Mouse (Mus musculus) liver, embryonic 14.5 days (tissue): ENCODE data around the gene Hist1h2bc. TPM values are rescaled to one million over a fixed set of nuclear protein-coding genes. Genes with fewer than 3 reads are reported as not detected.

Experiments used
- ATAC-seq: fragments of 200-750 bp; cut with Nextera tagmentation; 2 replicates; pipeline ENCODE4 v1.8.0; 2017; ENCODE audit warnings: moderate number of reproducible peaks, mild to moderate bottlenecking, moderate library complexity; ENCODE audit not compliant: insufficient read depth
- DNase-seq, 3 experiments: peaks; one replicate each; pipeline ENCODE4 v3.0.0-alpha.2; 2012 to 2013; ENCODE audit warnings: low read depth in 3 of 3, low spot score in 3 of 3
- H3K27ac ChIP-seq: fragments of 300-500 bp; sonication (generic); 2 replicates; pipeline ENCODE4 v1.5.1; 2014; ENCODE audit warnings: moderate library complexity, mild to moderate bottlenecking, control low read depth, inconsistent platforms
- H3K27me3 ChIP-seq: fragments of 300-500 bp; sonication (generic); 2 replicates; pipeline ENCODE4 v1.6.1; 2014; ENCODE audit warnings: mild to moderate bottlenecking, low read length, moderate library complexity; ENCODE audit not compliant: control insufficient read depth, insufficient read depth
- H3K36me3 ChIP-seq: fragments of 300-500 bp; sonication (generic); replicated peaks from 2 replicates; pipeline ENCODE4 v1.6.1; 2014; ENCODE audit warnings: low read depth; ENCODE audit not compliant: control insufficient read depth, insufficient read depth
- H3K4me1 ChIP-seq, 2 experiments: fragments of 200-500 bp in 1 of 2; fragments of 300-500 bp in 1 of 2; sonication (generic) in 1 of 2; replicated peaks; 2 replicates each; pipeline ENCODE4 v1.6.1; 2012 to 2014; ENCODE audit warnings: antibody characterized with exemption in 1 of 2, inconsistent platforms in 1 of 2, low read length in 1 of 2; ENCODE audit not compliant: control insufficient read depth in 2 of 2, insufficient read depth in 2 of 2
- H3K4me2 ChIP-seq: fragments of 300-500 bp; sonication (generic); 2 replicates; pipeline ENCODE4 v1.6.1; 2014; ENCODE audit warnings: low read depth, mild to moderate bottlenecking, control low read depth, moderate library complexity
- H3K4me3 ChIP-seq, 2 experiments: fragments of 200-500 bp in 1 of 2; fragments of 300-500 bp in 1 of 2; sonication (generic) in 1 of 2; 2 replicates each; pipeline ENCODE4 v1.5.1; 2012 to 2014; ENCODE audit warnings: low read depth in 2 of 2, low read length in 2 of 2, mild to moderate bottlenecking in 2 of 2, control low read depth in 1 of 2, inconsistent platforms in 1 of 2, moderate library complexity in 1 of 2; ENCODE audit not compliant: insufficient read depth in 1 of 2
- H3K9ac ChIP-seq: fragments of 300-500 bp; sonication (generic); replicated peaks from 2 replicates; pipeline ENCODE4 v1.6.1; 2014; ENCODE audit warnings: mild to moderate bottlenecking, control low read depth, moderate library complexity
- H3K9me3 ChIP-seq: fragments of 300-500 bp; sonication (generic); 2 replicates; pipeline ENCODE4 v1.6.1; 2016; ENCODE audit warnings: low read length, mixed read lengths; ENCODE audit not compliant: control insufficient read depth
- CTCF ChIP-seq: IDR thresholded peaks from 2 replicates; pipeline ENCODE4 v1.5.1; 2016; ENCODE audit warnings: antibody characterized with exemption, low read depth, control low read depth
- EP300 ChIP-seq: IDR thresholded peaks from 2 replicates; pipeline ENCODE4 v1.6.1; 2016; ENCODE audit warnings: antibody characterized with exemption, low read depth
- WGBS: fragments of 180-500 bp; shearing (Covaris S2); extraction: QIAGEN DNeasy Blood & Tissue Kit; methylation state at CpG from one replicate; pipeline ENCODE4 v1.1.7; 2014; ENCODE audit not compliant: insufficient replicate concordance; 5-methylcytosine and 5-hydroxymethylcytosine counted together
- polyA plus RNA-seq, 2 experiments: library from polyadenylated mRNA; depleted of rRNA in 1 of 2; stranded (reverse) in 1 of 2; unstranded in 1 of 2; fragments of >200 nt; fragmentation: Nextera tagmentation in 1 of 2; extraction: Ambion mirVana in 1 of 2; gene quantifications; 2 replicates each; pipeline versions ENCODE4 v1.2.1 to v1.2.3; 2012 to 2014

The Hist1h2bc gene
- 67.1 and 79.7 TPM in 2 replicates for polyA plus RNA-seq (2012; rRNA removed)
- 104 and 106 TPM in 2 replicates for polyA plus RNA-seq (2014; fragmentation: Nextera tagmentation; extraction: Ambion mirVana)

- peak; percentile 92 for ATAC-seq
- WGBS: under 1% methylated on average over 32 of the region's 32 CpGs
- peak within 1 kb of the TSS; percentile 67 to 71 for H3K4me3 ChIP-seq
- TF ChIP-seq EP300 (peak; percentile 72), CTCF (no peak)
- DNase-seq: peak; percentile 98
- no peaks in the 10 kb centered on the region for H3K9me3 ChIP-seq
- peak within 1 kb of the TSS; percentile 98 for H3K27ac ChIP-seq
- H3K4me2 ChIP-seq: peak within 1 kb of the TSS; percentile 87
- no peaks in the 10 kb centered on the region for H3K36me3 ChIP-seq
- peaks cover 14 to 38% of the 10 kb centered on the region in 2 experiments for H3K4me1 ChIP-seq
- peak within 1 kb of the TSS; percentile 95 for H3K9ac ChIP-seq
- no peaks in the 10 kb centered on the region for H3K27me3 ChIP-seq
These were observed at the start of gene Hist1h2bc, which contains the start of gene Hist1h2ac for GRCm38 (mm10) chr13:23683755-23684281. TSS of gene Hist1h2bc (plus strand) at chr13:23684199. TSS of gene Hist1h2ac (minus strand) at chr13:23683948.

GRCm38 (mm10) chr13:23659636-23660366 is 24.2 kb upstream of the Hist1h2bc start:
- Histone ChIP-seq H3K9ac (no peak overlapping the region), H3K4me1 (no peaks in the 10 kb centered on the region), H3K4me2 (no peak overlapping the region), H3K27me3 (no peaks in the 10 kb centered on the region), H3K27ac (no peak overlapping the region), H3K9me3 (no peaks in the 10 kb centered on the region), H3K36me3 (no peaks in the 10 kb centered on the region), H3K4me3 (no peak overlapping the region)
- TF ChIP-seq EP300 (no peak), CTCF (no peak)
- no peak for ATAC-seq
- no peak for DNase-seq
- 53% methylated on average over 6 of the region's 6 CpGs for WGBS

DNA sequence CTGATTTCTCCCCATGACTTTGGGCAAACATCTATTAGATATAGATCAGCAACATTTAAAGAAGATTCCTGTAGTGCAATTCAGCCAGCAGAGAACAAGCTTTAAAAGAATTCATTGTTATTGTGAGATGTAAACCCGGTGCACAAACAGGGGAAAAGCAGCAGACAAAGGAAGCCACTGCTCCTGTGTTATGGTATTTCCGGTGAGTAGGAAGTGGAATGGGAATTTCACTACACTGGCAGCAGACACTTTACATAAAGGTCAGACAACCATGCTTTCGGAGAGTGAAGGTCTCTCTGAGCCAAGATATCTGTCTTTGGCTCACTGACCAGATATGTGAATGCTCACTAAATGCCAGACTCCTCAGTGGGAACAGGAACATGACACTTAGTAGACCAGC is 21.5 kb upstream of the Hist1h2bc start:
- 45% methylated on average over 3 of the region's 3 CpGs for WGBS
- H3K4me1 ChIP-seq: no peaks in the 10 kb centered on the region
- no peaks in the 10 kb centered on the region for H3K27me3 ChIP-seq
- no peak overlapping the region for H3K4me2 ChIP-seq
- TF ChIP-seq EP300: no peak
- H3K9ac ChIP-seq: no peak overlapping the region
- DNase-seq (no peak), ATAC-seq (no peak)
- no peaks in the 10 kb centered on the region for H3K36me3 ChIP-seq
- no peaks in the 10 kb centered on the region for H3K9me3 ChIP-seq
- no peak overlapping the region for H3K27ac ChIP-seq
- no peak overlapping the region for H3K4me3 ChIP-seq

DNA sequence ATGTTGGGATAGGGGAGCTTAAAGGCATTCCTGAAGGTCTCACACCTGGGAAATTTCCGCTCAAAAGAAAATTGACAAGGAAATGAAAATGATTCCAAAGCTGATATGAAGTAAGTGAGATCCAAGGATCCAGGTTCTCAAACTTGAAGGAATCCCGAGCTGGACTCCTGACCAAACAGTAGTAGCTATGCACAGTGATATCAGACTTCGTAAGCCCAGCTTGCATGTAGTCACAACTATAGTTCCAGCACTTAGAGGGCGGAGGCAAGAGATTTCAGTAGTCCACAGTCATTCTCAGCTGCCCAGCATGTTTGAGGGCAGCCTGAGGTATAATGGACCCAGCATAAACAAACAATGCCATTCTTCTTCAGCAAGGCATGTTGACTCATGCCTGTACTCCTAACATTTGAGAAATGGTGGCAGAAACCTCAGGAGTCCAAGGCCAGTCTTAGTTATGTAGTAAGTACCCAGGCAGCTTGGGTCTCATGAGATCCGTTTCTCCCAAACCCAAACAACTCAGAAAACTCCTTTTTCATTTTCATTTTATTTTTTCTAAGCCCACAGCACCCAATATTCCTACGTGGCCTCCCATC is 1.9 kb upstream of the Hist1h2bc start:
- no peaks in the 10 kb centered on the region for H3K27me3 ChIP-seq
- peak overlapping the region; percentile 95 for H3K9ac ChIP-seq
- no peak for DNase-seq
- no peaks in the 10 kb centered on the region for H3K9me3 ChIP-seq
- peak overlapping the region; percentile 98 for H3K27ac ChIP-seq
- no peaks in the 10 kb centered on the region for H3K36me3 ChIP-seq
- WGBS: 61% methylated on average over 6 of the region's 6 CpGs
- peaks cover 14 to 30% of the 10 kb centered on the region in 2 experiments for H3K4me1 ChIP-seq
- H3K4me3 ChIP-seq: peak overlapping the region; percentile 7 to 66
- TF ChIP-seq CTCF (no peak), EP300 (no peak)
- ATAC-seq: no peak
- H3K4me2 ChIP-seq: peak overlapping the region; percentile 80

DNA sequence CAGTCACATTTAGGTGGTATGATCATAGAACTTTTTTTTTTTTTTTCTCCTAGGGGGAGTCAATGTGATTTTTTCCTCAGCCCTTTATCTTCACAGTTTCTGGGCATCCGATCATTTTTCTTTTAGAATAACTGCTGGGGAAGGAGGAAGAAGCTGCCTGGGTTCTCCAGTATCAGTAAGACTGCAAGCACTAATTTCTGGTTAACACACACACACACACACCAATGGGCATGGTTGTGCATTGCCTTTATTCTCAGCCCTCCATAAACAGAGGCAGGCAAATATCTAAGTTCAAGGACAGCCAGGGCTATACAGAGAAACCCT is 1.4 kb upstream of the Hist1h2bc start:
- H3K27me3 ChIP-seq: no peaks in the 10 kb centered on the region
- peaks cover 14 to 30% of the 10 kb centered on the region in 2 experiments for H3K4me1 ChIP-seq
- H3K36me3 ChIP-seq: no peaks in the 10 kb centered on the region
- H3K9ac ChIP-seq: peak overlapping the region; percentile 95
- peak overlapping the region; percentile 98 for H3K27ac ChIP-seq
- no peak for TF ChIP-seq CTCF
- no peak for TF ChIP-seq EP300
- ATAC-seq: no peak
- peak overlapping the region; percentile 80 for H3K4me2 ChIP-seq
- H3K4me3 ChIP-seq: peak overlapping the region; percentile 65 to 66
- WGBS: 9% methylated on average over 1 of the region's 1 CpGs
- DNase-seq: peak in 1 of 3 experiments; percentile 55
- H3K9me3 ChIP-seq: no peaks in the 10 kb centered on the region
